Mouse (Mus musculus): ENCODE results near the gene Slc13a3. TPM values are rescaled to one million over a fixed set of nuclear protein-coding genes. Genes with fewer than 3 reads are reported as not detected.

Slc13a3 gene
- polyA plus RNA-seq, 1 experiment: 0.12 TPM

DNA sequence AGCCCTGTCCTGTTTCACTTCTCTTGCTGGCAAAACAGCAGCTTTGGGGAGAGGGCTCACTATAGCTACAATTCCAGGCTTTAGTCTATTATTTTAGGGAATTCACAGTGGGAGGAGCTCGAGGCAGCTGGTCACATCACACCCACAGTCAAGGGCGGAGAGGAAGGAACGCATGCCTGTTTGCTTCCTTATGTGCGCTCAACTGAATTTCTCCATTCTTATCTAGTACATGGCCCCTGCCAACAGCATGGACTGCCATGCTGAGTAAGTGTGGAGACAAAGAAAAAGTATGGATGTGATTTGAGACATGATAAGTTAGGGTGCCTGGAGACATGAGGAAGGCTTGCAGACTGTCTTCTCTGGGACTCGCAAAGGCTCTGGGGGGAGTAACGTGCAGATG is 11.1 kb upstream of the Slc13a3 start:
- DNase-seq (ENCODE audit: low read depth, low spot score): no peak
- 40% methylated on average over 6 of the region's 6 CpGs for WGBS

DNA sequence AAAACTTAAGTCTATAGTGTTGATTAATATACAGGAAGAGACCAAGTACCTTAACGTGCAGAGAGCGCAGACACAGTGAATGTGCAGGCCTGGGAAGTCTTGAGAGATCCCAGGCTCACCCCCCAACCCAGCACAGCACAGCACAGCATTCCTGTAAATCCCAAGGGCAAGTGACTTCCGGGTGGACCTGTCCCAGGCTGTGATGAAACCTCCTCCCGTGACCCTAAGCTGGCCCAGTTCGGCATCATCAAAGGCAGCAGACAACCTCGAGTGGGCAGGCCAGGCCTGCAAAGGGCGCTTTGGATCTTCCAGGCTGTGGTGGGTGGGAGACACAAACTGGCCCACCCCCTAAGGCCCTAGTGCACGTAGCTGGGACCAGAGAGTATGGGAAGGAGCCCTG is 9.0 kb upstream of the Slc13a3 start:
- 56% methylated on average over 8 of the region's 8 CpGs for WGBS
- DNase-seq (ENCODE audit: low read depth, low spot score): no peak

DNA sequence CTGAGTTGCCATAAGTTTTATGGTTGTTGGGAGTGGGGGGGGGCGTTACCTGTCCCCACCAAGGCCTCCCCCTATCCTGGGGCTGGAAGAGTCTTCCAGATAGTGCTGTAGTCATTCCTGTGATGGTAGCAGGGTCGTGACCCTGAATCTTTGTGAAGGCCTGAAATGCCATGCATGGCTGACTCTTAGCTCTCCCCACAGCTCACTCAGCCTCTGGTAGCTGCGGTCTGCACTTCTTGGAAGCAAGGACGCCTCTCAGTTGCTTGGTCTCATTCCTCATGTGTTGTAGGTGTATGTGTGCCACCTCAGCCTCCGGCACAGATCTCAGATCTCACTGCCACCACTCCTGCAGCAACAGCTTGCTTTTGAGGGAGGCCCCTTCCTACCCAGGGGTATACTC is 2.8 kb upstream of the Slc13a3 start:
- 55% methylated on average over 5 of the region's 5 CpGs for WGBS
- DNase-seq (ENCODE audit: low read depth, low spot score): no peak

DNA sequence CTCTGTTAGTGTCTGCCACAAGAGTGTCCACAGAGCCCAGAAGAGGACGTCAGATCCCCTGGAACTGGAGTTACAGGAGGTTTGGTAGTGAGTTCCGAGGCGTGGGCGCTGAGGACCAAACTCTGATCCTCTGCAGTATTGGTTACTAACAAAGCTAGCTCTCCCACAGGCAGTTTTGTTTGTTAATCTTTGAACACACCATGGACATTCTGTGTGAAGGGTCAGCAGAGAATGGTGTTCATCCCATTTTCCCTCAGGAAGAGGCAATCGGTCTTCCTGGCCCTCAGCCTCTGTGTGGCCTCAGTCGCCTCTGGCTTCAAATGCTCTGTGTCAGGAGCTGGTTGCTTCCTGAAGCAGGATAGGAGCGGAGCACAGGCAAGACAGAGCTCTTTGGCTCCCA is 2.4 kb upstream of the Slc13a3 start:
- WGBS: 74% methylated on average over 7 of the region's 7 CpGs
- DNase-seq (ENCODE audit: low read depth, low spot score): no peak

DNA sequence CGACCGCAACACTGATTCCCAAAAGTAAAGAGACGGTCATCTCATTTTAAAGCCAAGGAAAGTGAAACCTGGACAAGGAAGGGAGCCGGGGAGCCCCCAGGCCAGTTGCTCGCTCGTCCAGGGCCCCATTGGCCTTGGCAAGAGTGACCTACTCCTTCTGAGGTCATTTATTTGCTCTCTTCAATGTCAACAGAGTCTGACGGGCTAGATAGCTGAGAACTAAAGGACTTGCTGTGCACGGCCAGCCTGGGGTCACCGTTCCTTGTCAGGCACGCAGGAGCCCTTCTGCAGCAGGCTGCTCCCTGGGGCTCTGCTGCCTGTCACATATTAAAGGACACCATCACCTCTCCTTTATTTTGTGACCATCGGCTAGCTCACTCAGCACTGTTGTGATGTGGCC is 1.1 kb downstream of the Slc13a3 start:
- no peak for DNase-seq (ENCODE audit: low read depth, low spot score)
- 70% methylated on average over 11 of the region's 11 CpGs for WGBS

DNA sequence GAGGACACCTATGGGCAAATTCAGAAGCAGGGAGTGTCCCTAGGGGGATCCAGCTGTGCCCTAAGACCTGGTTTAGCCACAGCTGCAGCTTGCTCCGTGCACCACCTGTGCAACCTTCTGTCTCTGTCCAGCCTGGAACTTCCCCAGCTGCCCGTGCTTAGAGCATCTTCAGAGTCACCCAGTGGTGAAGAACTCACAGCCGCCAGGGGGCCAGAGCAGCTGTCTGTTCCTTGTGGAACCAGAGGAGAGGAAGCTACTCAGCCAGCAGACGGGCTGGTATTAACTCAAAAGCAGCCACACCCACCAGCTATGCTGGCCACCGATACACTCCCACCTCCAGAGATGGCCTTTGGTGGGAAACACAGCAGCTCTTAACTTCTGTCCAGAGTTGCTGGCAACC is 2.9 kb downstream of the Slc13a3 start:
- WGBS: 11% methylated on average over 5 of the region's 5 CpGs

DNA sequence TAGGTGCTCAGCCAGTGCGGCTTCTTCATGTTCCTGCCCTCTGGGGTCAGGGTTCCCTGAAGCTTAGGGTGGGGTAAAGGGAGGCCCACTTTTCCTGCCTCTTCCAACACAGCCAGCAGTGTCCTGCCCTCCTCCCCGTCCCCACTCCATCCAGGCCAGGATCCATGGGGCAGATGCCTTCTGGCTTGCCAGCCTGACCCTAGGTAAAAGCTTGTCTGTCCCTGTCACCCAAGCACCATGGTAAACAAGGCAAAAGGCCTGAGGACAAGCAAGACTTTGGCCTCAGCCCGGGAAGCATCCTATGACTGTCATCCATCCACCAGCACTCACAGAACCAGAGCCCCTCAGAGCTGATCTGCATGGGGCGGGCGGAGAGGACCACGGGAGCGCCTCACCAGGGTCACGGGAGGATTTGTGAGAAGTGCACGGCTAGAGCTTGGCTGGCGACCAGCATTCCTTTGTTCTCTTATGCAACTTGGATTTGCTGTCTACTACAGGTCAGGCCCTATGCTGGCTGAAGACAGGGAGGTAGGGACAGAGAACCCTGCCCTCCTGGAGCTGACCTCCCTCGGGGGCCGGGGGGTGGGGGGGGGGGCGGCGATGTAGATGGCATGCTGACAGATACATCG is 5.1 kb downstream of the Slc13a3 start:
- 55% methylated on average over 15 of the region's 15 CpGs for WGBS
- DNase-seq (ENCODE audit: low read depth, low spot score): no peak

More for the DNA sequence above, 2.9 kb downstream of the Slc13a3 start:
- DNase-seq (ENCODE audit: low read depth, low spot score): no peak

DNA sequence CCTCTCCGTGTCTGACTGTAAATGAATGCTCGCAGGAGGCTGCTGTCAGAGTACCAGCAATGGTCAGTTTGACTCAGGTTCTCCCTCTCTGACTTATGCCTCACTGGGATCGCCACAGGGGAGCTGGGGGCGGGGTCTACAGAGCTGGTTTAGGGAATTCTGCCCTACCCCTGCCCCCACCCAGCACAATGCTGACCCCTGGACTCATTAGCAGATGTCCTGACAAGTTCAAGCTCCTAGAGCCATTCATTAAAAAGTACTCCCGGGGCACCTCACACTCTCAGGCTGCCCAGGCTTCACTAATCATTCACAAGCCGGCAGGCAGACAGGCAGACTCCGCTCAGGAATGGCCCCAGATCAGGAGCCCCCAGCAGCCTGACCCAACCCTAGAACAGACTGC is 13.4 kb downstream of the Slc13a3 start:
- WGBS: 27% methylated on average over 7 of the region's 7 CpGs

DNA sequence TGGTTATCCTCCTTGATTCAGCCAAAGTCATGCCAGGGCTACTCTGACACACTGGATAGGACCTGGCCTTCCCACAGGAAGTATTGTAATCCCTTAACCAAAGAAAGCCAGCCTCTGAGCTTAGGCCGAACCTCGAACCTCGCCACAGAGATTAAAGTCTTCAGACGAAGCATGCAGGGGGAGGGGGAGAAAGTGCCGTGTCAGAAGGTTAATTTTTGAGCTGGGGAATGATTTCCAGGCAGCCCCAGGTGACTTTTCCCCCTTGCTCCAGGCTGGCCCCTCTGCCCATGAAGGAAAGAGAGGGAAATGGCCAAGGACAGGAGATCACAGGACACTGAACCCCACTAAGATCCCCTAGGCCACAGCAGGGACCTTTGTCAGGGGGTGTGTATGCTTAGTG is 14.8 kb downstream of the Slc13a3 start:
- DNase-seq (ENCODE audit: low read depth, low spot score): no peak
- 58% methylated on average over 5 of the region's 5 CpGs for WGBS

More for the DNA sequence above, 13.4 kb downstream of the Slc13a3 start:
- DNase-seq (ENCODE audit: low read depth, low spot score): no peak

DNA sequence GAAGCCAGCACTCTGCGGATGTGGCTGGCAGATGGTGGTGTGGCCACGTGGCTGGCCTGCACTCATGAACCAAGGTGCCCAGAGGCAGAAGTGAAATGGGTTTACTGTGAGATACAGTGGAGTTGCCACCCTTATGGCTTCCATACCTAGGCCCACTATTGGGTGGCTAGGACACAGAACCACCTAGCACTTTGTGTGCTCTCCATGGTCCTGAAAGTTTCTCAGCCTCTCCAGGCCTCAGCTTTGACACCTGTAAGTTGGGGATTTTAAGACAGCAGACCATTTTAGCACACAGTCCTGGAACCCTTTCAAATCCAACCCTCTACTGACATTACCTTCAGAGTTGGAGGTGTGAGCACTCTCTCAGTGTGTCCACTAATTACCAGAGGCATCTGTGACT is 16.3 kb downstream of the Slc13a3 start:
- 58% methylated on average over 2 of the region's 2 CpGs for WGBS
- DNase-seq (ENCODE audit: low read depth, low spot score): no peak

DNA sequence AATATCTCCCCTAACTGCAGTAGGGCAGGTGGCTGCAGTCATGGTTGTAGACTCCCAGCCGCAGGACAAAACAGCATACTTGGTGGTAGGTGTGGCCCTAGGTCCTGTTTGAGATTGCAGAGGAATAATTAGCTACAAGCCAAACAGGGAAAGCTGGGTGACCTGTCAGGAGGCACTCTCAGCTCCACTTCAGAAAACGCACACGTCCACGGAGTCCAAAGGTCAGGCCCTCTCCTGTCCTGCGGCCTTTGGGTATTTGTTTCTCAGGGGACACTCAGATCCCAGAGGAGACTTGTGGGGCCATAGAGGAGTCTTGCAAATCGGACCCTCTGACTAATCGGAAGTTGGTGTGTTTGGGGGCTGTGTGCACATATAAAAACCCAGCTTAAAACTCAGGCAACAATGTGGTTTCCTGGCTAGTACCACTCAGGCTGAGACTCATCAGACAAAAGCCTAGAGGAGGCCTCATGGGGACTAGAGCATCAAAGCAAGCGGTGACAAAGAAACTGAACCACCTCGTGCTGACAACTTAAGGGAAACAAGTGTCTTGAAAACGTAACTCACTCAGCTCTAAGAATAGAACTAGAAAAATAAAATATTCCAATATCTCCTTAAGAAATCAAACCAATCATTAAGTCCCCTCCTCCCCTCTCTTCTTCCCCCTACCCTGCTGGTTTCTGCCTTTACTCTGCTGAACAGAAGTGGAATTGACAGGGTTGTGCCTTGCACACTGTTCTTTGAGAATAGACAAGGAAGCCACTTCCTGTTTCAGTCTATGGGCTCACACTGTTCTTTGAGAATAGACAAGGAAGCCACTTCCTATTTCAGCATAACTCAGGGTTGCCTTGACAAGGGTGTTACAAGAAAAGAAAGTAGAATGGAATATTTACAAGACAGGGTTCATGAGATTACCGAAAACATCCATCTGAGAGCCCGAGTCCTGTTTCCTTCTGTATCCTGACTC is 20.0 kb downstream of the Slc13a3 start:
- DNase-seq (ENCODE audit: low read depth, low spot score): no peak
- WGBS: 49% methylated on average over 12 of the region's 12 CpGs

DNA sequence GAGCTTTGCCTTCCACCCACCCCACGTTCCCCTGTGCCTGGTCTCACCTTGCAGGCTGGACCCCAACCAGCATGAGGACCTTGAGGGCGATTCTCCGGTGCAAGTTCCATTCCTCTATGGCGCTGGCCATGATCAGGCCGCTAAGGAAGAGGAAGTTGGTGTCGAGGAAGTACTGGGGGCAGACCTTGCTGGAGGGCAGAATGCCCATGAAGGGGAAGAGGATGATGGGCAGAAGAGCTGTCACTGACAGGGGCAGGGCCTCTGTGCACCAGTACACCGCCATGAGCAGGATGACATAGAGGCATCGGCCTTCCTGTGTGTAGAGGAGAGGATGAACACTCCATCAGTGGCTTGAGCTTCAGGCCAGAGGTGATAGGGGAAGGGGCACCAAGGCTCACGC is 24.6 kb downstream of the Slc13a3 start:
- 80% methylated on average over 9 of the region's 9 CpGs for WGBS
- no peak for DNase-seq (ENCODE audit: low read depth, low spot score)

DNA sequence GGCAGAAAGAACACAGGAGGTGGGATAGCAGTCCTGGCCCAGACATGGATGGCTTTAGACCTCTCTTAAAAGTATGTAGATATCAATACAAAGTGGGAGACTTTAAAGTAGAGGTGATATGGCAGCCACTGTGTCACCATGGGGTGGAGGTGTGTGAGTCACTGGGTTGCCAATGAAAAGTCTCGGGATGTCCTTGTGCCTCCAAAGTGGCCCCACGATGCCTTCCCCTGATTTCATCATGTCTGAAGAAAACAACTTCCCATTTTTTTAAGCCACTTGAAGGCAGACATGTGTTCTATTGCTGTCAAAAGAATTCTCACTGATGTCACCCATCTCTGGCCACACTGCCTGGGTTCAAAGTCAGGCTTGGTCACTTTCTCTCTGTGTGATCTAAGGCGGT is 28.2 kb downstream of the Slc13a3 start:
- 74% methylated on average over 3 of the region's 3 CpGs for WGBS
- no peak for DNase-seq (ENCODE audit: low read depth, low spot score)

DNA sequence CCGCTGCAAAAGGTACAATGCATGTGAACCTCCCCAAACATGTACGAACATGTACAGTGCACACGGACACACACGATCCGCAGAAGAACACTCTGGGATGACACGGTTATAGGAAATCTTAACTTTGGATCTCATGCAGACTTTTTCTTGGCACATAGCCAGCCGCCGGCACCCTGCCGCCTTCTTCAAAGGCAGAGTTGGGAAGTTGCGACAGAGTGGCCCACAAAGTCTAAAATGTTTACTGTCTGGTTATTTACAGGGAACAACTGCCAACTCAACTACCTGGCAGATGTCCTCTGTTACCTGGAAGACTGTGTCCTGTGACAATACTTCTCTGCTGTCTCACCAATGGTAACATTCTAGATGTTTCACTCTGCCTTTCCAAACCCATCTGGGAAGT is 30.0 kb downstream of the Slc13a3 start:
- no peak for DNase-seq (ENCODE audit: low read depth, low spot score)
- 26% methylated on average over 10 of the region's 10 CpGs for WGBS

DNA sequence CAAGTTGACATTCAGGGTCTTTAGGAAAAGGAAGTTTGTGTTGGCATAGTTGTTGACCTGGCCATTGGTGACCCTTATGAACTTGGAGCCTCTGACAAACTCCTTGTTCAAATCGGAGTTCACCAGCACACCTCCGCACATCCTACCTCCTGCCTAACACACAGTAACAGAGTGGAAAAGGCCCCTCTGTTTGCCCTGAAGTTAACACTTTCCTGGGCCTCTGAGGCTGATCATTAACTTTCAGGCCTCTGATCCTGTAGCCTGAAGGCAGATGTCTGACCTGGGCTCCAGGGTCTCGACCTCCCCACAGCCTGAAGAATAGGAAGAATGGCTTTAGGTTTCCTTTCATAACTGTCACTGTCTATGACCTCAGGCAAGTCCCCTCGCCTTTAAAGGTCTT is 31.4 kb downstream of the Slc13a3 start:
- DNase-seq (ENCODE audit: low read depth, low spot score): no peak
- WGBS: 49% methylated on average over 4 of the region's 4 CpGs

DNA sequence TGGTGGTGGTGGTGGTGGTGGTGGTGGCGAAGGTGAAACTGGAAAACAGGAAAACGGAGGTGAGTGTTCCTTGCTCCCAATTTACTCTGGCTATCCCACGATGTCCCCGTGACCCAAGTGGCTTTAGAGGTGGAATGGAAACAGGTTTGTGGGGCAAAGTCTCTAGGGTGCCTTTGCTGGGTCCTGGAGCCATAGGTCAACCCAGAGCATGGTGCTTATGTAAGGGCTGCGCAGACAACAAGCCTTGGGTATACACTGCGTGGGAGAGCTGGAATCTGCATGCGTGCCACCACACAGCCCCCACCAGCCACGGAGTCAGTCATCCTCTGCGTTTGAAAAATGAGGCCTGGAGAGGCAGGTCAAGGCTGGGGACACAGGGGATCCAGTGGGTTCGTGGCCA is 33.4 kb downstream of the Slc13a3 start:
- WGBS: 83% methylated on average over 10 of the region's 10 CpGs
- no peak for DNase-seq (ENCODE audit: low read depth, low spot score)

DNA sequence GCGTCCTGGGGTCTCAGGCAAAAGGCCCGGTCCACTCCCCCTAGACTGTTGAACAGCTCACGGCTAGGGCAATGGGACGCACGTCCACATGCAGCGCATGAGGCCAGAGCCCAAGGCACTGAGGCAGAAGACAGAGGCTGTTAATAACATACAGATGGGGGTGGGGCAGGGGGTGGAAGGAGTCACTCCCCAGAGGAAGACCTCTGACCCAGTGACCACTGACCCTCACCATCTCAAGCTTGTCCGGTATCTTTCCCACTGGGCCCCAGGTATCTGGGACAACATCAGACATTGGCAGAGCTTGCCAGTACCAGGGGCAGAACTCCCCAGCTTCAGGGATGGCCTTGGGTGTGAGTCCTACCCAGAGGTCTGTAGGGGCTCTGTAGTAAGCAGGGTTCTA is 34.1 kb downstream of the Slc13a3 start:
- no peak for DNase-seq (ENCODE audit: low read depth, low spot score)
- 81% methylated on average over 7 of the region's 7 CpGs for WGBS

DNA sequence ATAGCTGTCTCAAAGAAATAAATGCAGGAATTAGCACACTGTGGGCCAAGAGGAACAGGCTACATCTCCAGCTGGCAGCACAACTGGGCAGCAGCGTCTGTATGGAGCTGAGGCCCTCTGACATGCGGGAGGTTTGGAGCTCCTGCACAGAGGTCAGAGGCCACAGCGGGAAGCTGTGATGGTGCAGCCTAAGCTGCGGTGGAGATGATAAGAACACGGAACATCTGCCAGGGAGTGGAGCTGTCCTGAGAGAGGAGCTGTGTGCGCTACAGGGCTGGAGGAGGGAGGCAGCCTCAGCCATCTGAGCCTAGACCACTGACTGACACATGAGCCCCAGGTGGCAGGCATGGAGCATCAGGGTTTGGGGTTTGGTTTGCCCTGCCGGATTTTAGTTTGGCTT is 44.3 kb downstream of the Slc13a3 start:
- 41% methylated on average over 7 of the region's 7 CpGs for WGBS
- DNase-seq (ENCODE audit: low read depth, low spot score): no peak

DNA sequence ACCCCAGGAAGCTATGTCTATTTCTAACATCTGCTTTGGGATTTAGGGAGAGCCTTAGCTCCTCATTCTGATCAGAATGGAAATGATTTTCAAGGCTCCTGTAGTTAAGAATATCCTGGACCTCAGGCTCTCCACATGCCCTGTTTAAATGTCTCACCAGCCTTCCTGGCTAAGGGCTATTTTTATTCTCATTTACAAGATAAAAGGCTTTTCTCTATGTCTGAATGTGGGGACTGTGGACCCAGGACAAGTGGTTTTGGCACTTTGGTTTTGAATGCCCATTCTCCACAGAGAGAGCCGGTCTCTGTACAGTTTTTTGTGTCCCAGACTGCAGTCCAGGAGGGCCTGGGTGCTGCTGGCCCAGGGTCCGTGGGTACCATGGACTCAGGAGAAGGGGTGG is 52.8 kb downstream of the Slc13a3 start:
- WGBS: 74% methylated on average over 2 of the region's 2 CpGs
- DNase-seq (ENCODE audit: low read depth, low spot score): no peak

DNA sequence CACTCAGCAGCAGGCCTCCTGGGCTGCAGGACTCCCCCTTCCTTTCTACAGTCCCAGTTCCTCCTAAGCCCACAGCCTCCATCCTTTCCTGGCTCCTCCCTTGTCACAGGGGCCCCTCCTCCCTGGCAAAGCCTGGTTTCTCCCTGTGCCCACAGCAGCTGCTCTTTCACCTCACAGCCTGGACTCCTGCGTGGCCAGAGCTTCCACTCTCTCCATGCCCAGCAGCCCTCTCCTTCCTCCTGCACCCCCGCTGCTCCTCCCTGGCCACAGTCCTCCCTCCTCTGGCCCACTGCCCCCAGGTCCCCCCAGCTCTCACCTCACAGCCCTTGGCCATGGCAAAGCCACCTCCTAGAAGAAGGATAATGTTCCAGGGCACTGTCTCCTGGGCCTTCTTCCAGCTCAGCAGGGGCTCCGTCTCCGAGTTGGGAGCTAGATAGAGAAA is 53.3 kb downstream of the Slc13a3 start:
- WGBS: 63% methylated on average over 4 of the region's 4 CpGs
- no peak for DNase-seq (ENCODE audit: low read depth, low spot score)

DNA sequence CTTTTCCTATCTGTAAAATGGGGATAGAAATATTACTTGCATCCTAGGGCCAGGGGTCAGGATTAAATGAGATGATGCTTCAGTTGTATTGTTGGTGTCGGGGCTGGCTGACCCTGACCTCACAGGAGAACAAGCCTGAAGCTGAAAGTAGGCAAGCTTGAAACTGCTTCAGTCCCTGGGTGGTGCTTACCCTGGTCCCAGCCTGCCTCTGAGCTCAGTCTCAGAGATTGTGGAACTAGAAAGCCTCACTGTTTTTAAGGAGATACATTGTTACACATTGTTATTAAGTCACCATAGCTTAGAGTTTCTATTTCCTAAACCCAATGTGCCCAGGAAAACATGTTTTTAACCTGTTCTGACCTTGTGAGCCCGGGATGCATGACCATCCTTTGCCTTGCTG is 54.5 kb downstream of the Slc13a3 start:
- 81% methylated on average over 2 of the region's 2 CpGs for WGBS
- no peak for DNase-seq (ENCODE audit: low read depth, low spot score)
